Mouse (Mus musculus) midbrain, postnatal 0 days (tissue): Measurements from ENCODE around the gene Shisa4. TPM values are rescaled to one million over a fixed set of nuclear protein-coding genes. Genes with fewer than 3 reads are reported as not detected.

Experiments
- ATAC-seq: fragments of 200-750 bp; cut with Nextera tagmentation; 2 replicates; pipeline ENCODE4 v1.8.0; 2017; ENCODE audit warnings: moderate number of reproducible peaks, mild to moderate bottlenecking, moderate TSS enrichment, moderate library complexity; ENCODE audit not compliant: low FRiP score
- DNase-seq: peaks from one replicate; pipeline ENCODE4 v3.0.0-alpha.2; 2015; ENCODE audit warnings: low spot score
- H3K27ac ChIP-seq: fragments of 300-500 bp; sonication (generic); 2 replicates; pipeline ENCODE4 v1.5.1; 2014; ENCODE audit warnings: low read depth, mild to moderate bottlenecking, low read length, mixed read lengths
- H3K27me3 ChIP-seq: fragments of 300-500 bp; sonication (generic); 2 replicates; pipeline ENCODE4 v1.6.1; 2014; ENCODE audit warnings: low read length, control low read depth, mixed read lengths; ENCODE audit not compliant: insufficient read depth
- H3K36me3 ChIP-seq: fragments of 300-500 bp; sonication (generic); 2 replicates; pipeline ENCODE4 v1.6.1; 2014; ENCODE audit warnings: low read length, control low read depth, mixed read lengths; ENCODE audit not compliant: insufficient read depth
- H3K4me1 ChIP-seq: fragments of 300-500 bp; sonication (generic); 2 replicates; pipeline ENCODE4 v1.6.1; 2014; ENCODE audit warnings: mild to moderate bottlenecking, control low read depth, antibody characterized with exemption, low read length, mixed read lengths; ENCODE audit not compliant: insufficient read depth
- H3K4me2 ChIP-seq: fragments of 300-500 bp; sonication (generic); 2 replicates; pipeline ENCODE4 v1.6.1; 2014; ENCODE audit warnings: low read depth, mild to moderate bottlenecking, low read length, mixed read lengths; ENCODE audit not compliant: poor library complexity, severe bottlenecking
- H3K4me3 ChIP-seq: fragments of 300-500 bp; sonication (generic); 2 replicates; pipeline ENCODE4 v1.5.1; 2014; ENCODE audit warnings: low read depth, mild to moderate bottlenecking, low read length, moderate library complexity
- H3K9ac ChIP-seq: fragments of 300-500 bp; sonication (generic); replicated peaks from 2 replicates; pipeline ENCODE4 v1.6.1; 2014; ENCODE audit warnings: mild to moderate bottlenecking, low read length, moderate library complexity, mixed read lengths; ENCODE audit not compliant: poor library complexity, severe bottlenecking
- H3K9me3 ChIP-seq: fragments of 300-500 bp; sonication (generic); 2 replicates; pipeline ENCODE4 v1.6.1; 2016; ENCODE audit warnings: low read length, control low read depth
- CTCF ChIP-seq: IDR thresholded peaks from 2 replicates; pipeline ENCODE4 v1.5.1; 2016; ENCODE audit warnings: antibody characterized with exemption, mild to moderate bottlenecking
- WGBS: fragments of 180-500 bp; shearing (Covaris S2); extraction: QIAGEN DNeasy Blood & Tissue Kit; methylation state at CpG from one replicate; pipeline ENCODE4 v1.1.7; 2014; 5-methylcytosine and 5-hydroxymethylcytosine counted together
- polyA plus RNA-seq: library from polyadenylated mRNA; unstranded; fragments of >200 nt; fragmentation: Nextera tagmentation; extraction: Ambion mirVana; gene quantifications from 2 replicates; pipeline ENCODE4 v1.2.1, GENCODE M21; 2015
- total RNA-seq: library from RNA; depleted of rRNA; stranded (reverse); fragments of >200 nt; gene quantifications from 2 replicates; pipeline ENCODE4 v1.2.3, GENCODE M21; 2014

Gene Shisa4
- total and polyA plus RNA-seq, 2 experiments from 2014 or later = 129 to 141 TPM

GRCm38 (mm10) chr1:135363446-135363845, 11.6 kb downstream of the Shisa4 start:
- no peak overlapping the region for H3K27ac ChIP-seq
- ATAC-seq = no peak
- 88% methylated on average over 8 of the region's 8 CpGs for whole genome bisulfite sequencing

GRCm38 (mm10) chr1:135362115-135362514, 12.9 kb downstream of the Shisa4 start:
- no peaks in the 10 kb centered on the region for H3K36me3 ChIP-seq
- no peaks in the 10 kb centered on the region for H3K4me1 ChIP-seq
- ATAC-seq = no peak
- no peak overlapping the region for H3K4me2 ChIP-seq
- no peak for DNase-seq
- no peak overlapping the region for H3K9ac ChIP-seq
- H3K4me3 ChIP-seq = no peak overlapping the region
- H3K27me3 ChIP-seq = no peaks in the 10 kb centered on the region
- H3K9me3 ChIP-seq = no peaks in the 10 kb centered on the region
- no peak overlapping the region for H3K27ac ChIP-seq
- peak; percentile 11; the same call in 1 of the 2 replicates for TF ChIP-seq CTCF

More at GRCm38 (mm10) chr1:135363446-135363845, 11.6 kb downstream of the Shisa4 start:
- no peaks in the 10 kb centered on the region for H3K9me3 ChIP-seq
- H3K4me2 ChIP-seq = no peak overlapping the region
- no peaks in the 10 kb centered on the region for H3K27me3 ChIP-seq
- H3K36me3 ChIP-seq = no peaks in the 10 kb centered on the region
- no peak overlapping the region for H3K9ac ChIP-seq
- TF ChIP-seq CTCF = no peak
- H3K4me1 ChIP-seq = no peaks in the 10 kb centered on the region
- no peak for DNase-seq
- no peak overlapping the region for H3K4me3 ChIP-seq

GRCm38 (mm10) chr1:135361491-135361890, 13.5 kb downstream of the Shisa4 start:
- Histone ChIP-seq H3K27me3 (no peaks in the 10 kb centered on the region), H3K36me3 (no peaks in the 10 kb centered on the region), H3K9ac (no peak overlapping the region), H3K9me3 (no peaks in the 10 kb centered on the region), H3K27ac (no peak overlapping the region), H3K4me3 (no peak overlapping the region), H3K4me1 (no peaks in the 10 kb centered on the region), H3K4me2 (no peak overlapping the region)
- no peak for TF ChIP-seq CTCF
- no peak for DNase-seq
- 72% methylated on average over 4 of the region's 4 CpGs for WGBS
- no peak for ATAC-seq

- 28% methylated on average over 2 of the region's 2 CpGs for WGBS
- no peak overlapping the region for H3K9ac ChIP-seq
- DNase-seq (no peak), ATAC-seq (no peak)
- no peak overlapping the region for H3K27ac ChIP-seq
- no peak overlapping the region for H3K4me3 ChIP-seq
- H3K4me1 ChIP-seq = no peaks in the 10 kb centered on the region
- no peaks in the 10 kb centered on the region for H3K9me3 ChIP-seq
- no peak for TF ChIP-seq CTCF
- H3K36me3 ChIP-seq = no peaks in the 10 kb centered on the region
- no peak overlapping the region for H3K4me2 ChIP-seq
- H3K27me3 ChIP-seq = no peaks in the 10 kb centered on the region
These were observed 16.0 kb downstream of the Shisa4 start for GRCm38 (mm10) chr1:135359071-135359470.

- Histone ChIP-seq H3K4me3 (no peak overlapping the region), H3K4me1 (no peaks in the 10 kb centered on the region), H3K27me3 (no peaks in the 10 kb centered on the region), H3K9me3 (no peaks in the 10 kb centered on the region), H3K4me2 (no peak overlapping the region), H3K36me3 (no peaks in the 10 kb centered on the region), H3K9ac (no peak overlapping the region), H3K27ac (no peak overlapping the region)
- ATAC-seq (no peak), DNase-seq (no peak)
- TF ChIP-seq CTCF = no peak
- WGBS = 83% methylated on average over 3 of the region's 3 CpGs
These were observed 23.1 kb downstream of the Shisa4 start for GRCm38 (mm10) chr1:135351953-135352352.

- ATAC-seq (no peak), DNase-seq (no peak)
- no peak for TF ChIP-seq CTCF
- H3K4me3 ChIP-seq = no peak overlapping the region
- no peak overlapping the region for H3K9ac ChIP-seq
- H3K9me3 ChIP-seq = no peaks in the 10 kb centered on the region
- no peaks in the 10 kb centered on the region for H3K36me3 ChIP-seq
- no peaks in the 10 kb centered on the region for H3K27me3 ChIP-seq
- H3K4me2 ChIP-seq = no peak overlapping the region
- no peak overlapping the region for H3K27ac ChIP-seq
- H3K4me1 ChIP-seq = no peaks in the 10 kb centered on the region
- 55% methylated on average over 4 of the region's 4 CpGs for WGBS
These were observed 27.4 kb downstream of the Shisa4 start for GRCm38 (mm10) chr1:135347498-135348169.
